Mouse (Mus musculus) kidney, embryonic 14.5 days (tissue): ENCODE measurements around the gene Psmd2. TPM values are rescaled to one million over a fixed set of nuclear protein-coding genes. Genes with fewer than 3 reads are reported as not detected.

Source experiments
- ATAC-seq: fragments of 200-750 bp; cut with Nextera tagmentation; 2 replicates; pipeline ENCODE4 v1.8.0; 2017; ENCODE audit warnings: moderate number of reproducible peaks, mild to moderate bottlenecking, moderate TSS enrichment, moderate library complexity; ENCODE audit not compliant: low FRiP score, low TSS enrichment
- H3K27ac ChIP-seq: fragments of 300-500 bp; sonication (generic); 2 replicates; pipeline ENCODE4 v1.5.1; 2014; ENCODE audit warnings: low read depth, mild to moderate bottlenecking, low read length, moderate library complexity, mixed read lengths
- H3K27me3 ChIP-seq: fragments of 300-500 bp; sonication (generic); 2 replicates; pipeline ENCODE4 v1.6.1; 2014; ENCODE audit warnings: mild to moderate bottlenecking, low read length; ENCODE audit not compliant: control insufficient read depth, insufficient read depth
- H3K36me3 ChIP-seq: fragments of 300-500 bp; sonication (generic); 2 replicates; pipeline ENCODE4 v1.6.1; 2014; ENCODE audit warnings: low read length, mixed read lengths; ENCODE audit not compliant: control insufficient read depth, insufficient read depth
- H3K4me1 ChIP-seq: fragments of 300-500 bp; sonication (generic); 2 replicates; pipeline ENCODE4 v1.6.1; 2014; ENCODE audit warnings: low read length, mixed read lengths; ENCODE audit not compliant: control insufficient read depth, insufficient read depth
- H3K4me2 ChIP-seq: fragments of 300-500 bp; sonication (generic); replicated peaks from 2 replicates; pipeline ENCODE4 v1.6.1; 2014; ENCODE audit warnings: low read depth, mild to moderate bottlenecking, low read length
- H3K4me3 ChIP-seq: fragments of 300-500 bp; sonication (generic); 2 replicates; pipeline ENCODE4 v1.5.1; 2014; ENCODE audit warnings: mild to moderate bottlenecking, low read length
- H3K9ac ChIP-seq: fragments of 300-500 bp; sonication (generic); 2 replicates; pipeline ENCODE4 v1.6.1; 2014; ENCODE audit warnings: low read depth, mild to moderate bottlenecking, low read length, moderate library complexity
- H3K9me3 ChIP-seq: fragments of 300-500 bp; sonication (generic); 2 replicates; pipeline ENCODE4 v1.6.1; 2016; ENCODE audit warnings: low read length; ENCODE audit not compliant: control insufficient read depth
- WGBS: fragments of 180-500 bp; shearing (Covaris S2); extraction: QIAGEN DNeasy Blood & Tissue Kit; methylation state at CpG from one replicate; pipeline ENCODE4 v1.1.7; 2014; 5-methylcytosine and 5-hydroxymethylcytosine counted together
- polyA plus RNA-seq: library from polyadenylated mRNA; unstranded; fragments of >200 nt; fragmentation: Nextera tagmentation; extraction: Ambion mirVana; gene quantifications from 2 replicates; pipeline ENCODE4 v1.2.1, GENCODE M21; 2014

Psmd2 gene
- 208 and 355 TPM in 2 replicates for polyA plus RNA-seq

- 2% methylated on average over 46 of the region's 46 CpGs for WGBS
- H3K4me3 ChIP-seq = peak within 1 kb of the TSS; percentile 93
- peak; percentile 97 for ATAC-seq
- H3K4me1 ChIP-seq = peaks cover 10% of the 10 kb centered on the region; the same call in 1 of the 2 replicates
- peak within 1 kb of the TSS; percentile 92 for H3K9ac ChIP-seq
- H3K9me3 ChIP-seq = no peaks in the 10 kb centered on the region
- H3K4me2 ChIP-seq = peak within 1 kb of the TSS; percentile 94
- no peaks in the 10 kb centered on the region for H3K27me3 ChIP-seq
- peak within 1 kb of the TSS; percentile 48; the same call in 1 of the 2 replicates for H3K27ac ChIP-seq
- peaks cover 21% of the 10 kb centered on the region for H3K36me3 ChIP-seq
Observed at GRCm38 (mm10) chr16:20651076-20651946, at the start of gene Psmd2. Gene Psmd2, plus strand, starts transcription at chr16:20651652.

DNA sequence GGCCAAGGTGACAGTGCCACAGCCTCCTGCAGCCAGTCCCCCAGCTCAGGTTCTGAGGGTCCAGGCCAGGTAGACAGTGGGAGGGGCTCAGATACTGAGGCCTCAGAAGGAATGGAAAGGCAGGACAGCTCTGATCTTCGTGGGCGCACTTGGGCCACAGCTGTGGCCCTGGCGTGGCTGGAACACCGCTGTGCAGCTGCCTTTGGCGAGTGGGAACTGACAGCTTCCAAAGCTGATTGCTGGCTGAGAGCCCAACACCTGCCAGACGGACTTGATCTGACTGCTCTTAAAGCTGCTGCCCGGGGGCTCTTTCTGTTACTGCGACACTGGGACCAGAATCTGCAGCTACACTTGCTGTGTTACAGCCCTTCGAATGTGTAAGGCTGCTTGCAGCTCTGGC is 46.7 kb upstream of the Psmd2 start:
- peaks cover 40% of the 10 kb centered on the region; the same call in 1 of the 2 replicates for H3K36me3 ChIP-seq
- no peak overlapping the region for H3K9ac ChIP-seq
- no peaks in the 10 kb centered on the region for H3K9me3 ChIP-seq
- no peaks in the 10 kb centered on the region for H3K27me3 ChIP-seq
- no peaks in the 10 kb centered on the region for H3K4me1 ChIP-seq
- ATAC-seq = no peak
- H3K4me3 ChIP-seq = no peak overlapping the region
- no peak overlapping the region for H3K4me2 ChIP-seq
- WGBS = 84% methylated on average over 9 of the region's 9 CpGs
- no peak overlapping the region for H3K27ac ChIP-seq

DNA sequence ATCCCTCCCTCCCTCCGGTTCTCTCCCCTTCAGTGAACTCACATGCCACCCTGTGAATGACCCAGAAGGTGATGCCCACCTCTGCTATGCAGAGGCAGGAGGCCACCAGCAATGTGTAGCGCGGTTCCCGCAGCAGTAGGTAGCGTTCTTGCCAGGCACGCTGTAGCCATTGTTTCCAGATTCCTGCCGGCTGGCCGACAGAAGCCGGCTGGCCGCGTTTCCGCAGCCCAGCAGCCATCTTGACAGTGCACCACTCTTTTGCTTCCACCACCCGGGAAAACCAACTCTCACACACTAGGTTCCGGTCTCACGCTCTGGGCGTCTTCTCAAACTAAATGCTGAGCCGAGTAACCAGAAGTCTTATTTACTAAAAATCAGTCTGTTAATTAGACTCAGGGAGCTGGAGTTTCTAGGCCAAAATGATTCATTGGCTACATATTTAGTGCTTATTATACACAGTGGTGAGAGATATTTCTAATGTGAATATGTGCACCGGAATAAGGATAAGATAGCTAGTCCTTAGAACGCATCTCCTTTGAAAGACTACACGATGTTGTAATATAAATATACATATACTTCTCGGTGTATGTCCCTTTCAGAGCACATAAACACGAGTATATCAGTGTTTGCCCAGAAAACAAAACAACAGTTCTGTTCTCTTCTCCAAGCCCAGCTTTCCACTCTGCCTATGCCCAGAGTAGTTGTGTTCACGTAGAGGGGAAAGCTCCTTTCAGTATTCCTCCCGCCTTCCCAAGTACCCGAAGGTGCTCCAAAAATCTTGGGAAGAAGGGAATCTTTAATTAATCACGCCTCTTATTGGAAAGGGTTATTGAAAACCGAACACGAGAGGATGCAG is 40.7 kb upstream of the Psmd2 start:
- H3K9me3 ChIP-seq = no peaks in the 10 kb centered on the region
- H3K27ac ChIP-seq = peak overlapping the region; percentile 78
- H3K4me2 ChIP-seq = peak overlapping the region; percentile 76
- peaks cover 21% of the 10 kb centered on the region; the same call in 1 of the 2 replicates for H3K36me3 ChIP-seq
- WGBS = under 1% methylated on average over 28 of the region's 28 CpGs
- peak; percentile 63 for ATAC-seq
- no peaks in the 10 kb centered on the region for H3K27me3 ChIP-seq
- peaks cover 5% of the 10 kb centered on the region; the same call in 1 of the 2 replicates for H3K4me1 ChIP-seq
- H3K9ac ChIP-seq = peak overlapping the region; percentile 84
- peak overlapping the region; percentile 71 for H3K4me3 ChIP-seq

DNA sequence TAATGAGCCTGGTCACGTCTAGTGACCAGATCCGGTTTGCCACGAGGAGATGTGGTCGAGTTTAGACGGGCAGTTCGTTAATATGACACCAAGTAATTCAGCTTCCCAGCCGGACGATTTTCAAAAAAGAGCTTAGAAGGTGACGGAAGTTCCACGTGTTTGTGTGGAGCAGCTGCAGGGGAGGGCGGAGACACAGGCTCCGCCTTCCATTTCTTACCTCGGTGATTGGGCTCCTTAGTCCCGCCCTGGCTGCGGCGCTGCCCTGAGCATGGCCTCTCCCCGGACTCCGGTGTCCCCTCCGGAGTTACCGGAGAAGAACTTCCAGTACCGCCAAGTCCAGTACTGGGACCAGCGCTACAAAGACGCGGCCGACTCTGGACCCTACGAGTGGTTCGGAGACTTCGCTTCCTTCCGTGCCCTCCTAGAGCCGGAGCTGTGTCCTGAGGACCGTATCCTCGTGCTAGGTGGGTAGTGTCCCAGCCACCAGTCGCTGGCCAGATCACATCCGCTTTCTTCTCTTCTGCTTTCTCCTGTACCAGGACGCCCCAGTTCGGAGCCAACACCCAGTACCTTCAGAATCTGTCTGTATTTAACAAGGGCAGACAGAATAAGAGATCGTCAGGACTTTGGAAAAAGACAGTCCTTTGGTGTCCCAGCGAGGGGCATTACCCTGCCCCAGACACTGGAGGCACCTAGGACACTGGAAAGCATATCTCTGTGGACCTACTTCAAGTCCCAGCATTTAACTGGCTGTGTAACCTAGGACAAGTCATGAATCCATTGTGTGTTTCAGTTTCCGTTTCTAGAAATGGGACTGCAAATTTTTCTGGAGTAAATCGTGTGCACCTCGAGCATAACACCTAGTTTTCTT is 39.9 kb upstream of the Psmd2 start, which contains the start of the genes Eef1akmt4, Gm49333 and Alg3:
Eef1akmt4 (plus strand) TSS at position 237 of the 871 bp plus-strand sequence.
Gm49333 (plus strand) TSS at position 254 of the 871 bp plus-strand sequence.
Alg3 (minus strand) TSS at position 379 of the 871 bp plus-strand sequence.
- 2% methylated on average over 41 of the region's 41 CpGs for WGBS
- H3K9ac ChIP-seq = peak within 1 kb of the TSS; percentile 84
- ATAC-seq = peak; percentile 97
- H3K4me2 ChIP-seq = peak within 1 kb of the TSS; percentile 76
- no peaks in the 10 kb centered on the region for H3K27me3 ChIP-seq
- H3K9me3 ChIP-seq = no peaks in the 10 kb centered on the region
- peak within 1 kb of the TSS; percentile 78 for H3K27ac ChIP-seq
- H3K4me1 ChIP-seq = peaks cover 5% of the 10 kb centered on the region; the same call in 1 of the 2 replicates
- peaks cover 12% of the 10 kb centered on the region; the same call in 1 of the 2 replicates for H3K36me3 ChIP-seq
- peak within 1 kb of the TSS; percentile 71 for H3K4me3 ChIP-seq

GRCm38 (mm10) chr16:20619541-20620398 is 31.7 kb upstream of the Psmd2 start:
- no peaks in the 10 kb centered on the region for H3K36me3 ChIP-seq
- WGBS = 3% methylated on average over 73 of the region's 83 CpGs
- H3K4me1 ChIP-seq = peaks cover 15% of the 10 kb centered on the region
- H3K9ac ChIP-seq = peak overlapping the region; percentile 34; the same call in 1 of the 2 replicates
- peaks cover 29% of the 10 kb centered on the region for H3K27me3 ChIP-seq
- peak overlapping the region; percentile 81 for H3K4me2 ChIP-seq
- H3K27ac ChIP-seq = no peak overlapping the region
- H3K9me3 ChIP-seq = no peaks in the 10 kb centered on the region
- H3K4me3 ChIP-seq = peak overlapping the region; percentile 49
- ATAC-seq = peak; percentile 51

GRCm38 (mm10) chr16:20620399-20620735 is 31.1 kb upstream of the Psmd2 start:
- no peaks in the 10 kb centered on the region for H3K36me3 ChIP-seq
- H3K4me1 ChIP-seq = peaks cover 15% of the 10 kb centered on the region
- no peak overlapping the region for H3K27ac ChIP-seq
- no peaks in the 10 kb centered on the region for H3K9me3 ChIP-seq
- H3K9ac ChIP-seq = no peak overlapping the region
- under 1% methylated on average over 9 of the region's 9 CpGs for WGBS
- peak overlapping the region; percentile 49 for H3K4me3 ChIP-seq
- peak overlapping the region; percentile 81 for H3K4me2 ChIP-seq
- 0 out of 2 replicates have a peak, but pooled peaks have one; percentile 2 for ATAC-seq
- peaks cover 29% of the 10 kb centered on the region for H3K27me3 ChIP-seq

DNA sequence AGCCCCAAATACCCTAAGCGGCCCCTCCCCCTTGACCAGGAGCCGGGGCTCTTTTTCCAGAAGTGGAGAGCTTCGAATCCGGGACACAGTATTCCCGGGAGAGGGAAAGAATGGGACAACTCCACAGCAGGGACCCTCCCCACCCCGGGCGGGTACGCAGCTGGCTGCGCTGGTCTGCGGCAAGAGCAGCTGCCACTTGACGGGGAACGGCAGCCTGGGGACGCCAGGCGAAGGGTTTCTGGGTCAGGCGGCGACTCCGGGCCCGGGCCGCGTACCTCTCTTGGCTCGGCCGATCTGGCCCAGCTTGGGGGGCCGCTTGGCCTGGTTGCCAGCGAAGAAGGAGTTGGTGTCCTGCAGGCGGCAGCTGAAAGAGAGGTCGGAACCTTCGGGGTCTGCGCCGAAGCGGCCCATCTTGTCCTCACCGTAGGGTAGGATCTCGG is 30.7 kb upstream of the Psmd2 start:
- no peak overlapping the region for H3K27ac ChIP-seq
- 0 out of 2 replicates have a peak, but pooled peaks have one; percentile 2 for ATAC-seq

More for the DNA sequence above, 30.7 kb upstream of the Psmd2 start:
- H3K36me3 ChIP-seq = no peaks in the 10 kb centered on the region
- no peaks in the 10 kb centered on the region for H3K9me3 ChIP-seq
- H3K4me1 ChIP-seq = peaks cover 15% of the 10 kb centered on the region
- H3K9ac ChIP-seq = peak overlapping the region; percentile 73
- peak overlapping the region; percentile 81 for H3K4me2 ChIP-seq
- under 1% methylated on average over 32 of the region's 32 CpGs for WGBS
- H3K4me3 ChIP-seq = peak overlapping the region; percentile 49
- H3K27me3 ChIP-seq = peaks cover 29% of the 10 kb centered on the region
